Mouse (Mus musculus) liver, adult 2 months (tissue): Measurements from ENCODE around the gene Ifna4. TPM values are rescaled to one million over a fixed set of nuclear protein-coding genes. Genes with fewer than 3 reads are reported as not detected.

Experiments
- DNase-seq: peaks from one replicate; pipeline ENCODE4 v3.0.0-alpha.2; 2011; ENCODE audit warnings: low read depth, low spot score; ENCODE audit errors: extremely low read depth
- H3K27ac ChIP-seq: fragments of 200-500 bp; replicated peaks from 2 replicates; pipeline ENCODE4 v1.5.1; 2012; ENCODE audit warnings: low read depth, mild to moderate bottlenecking, control low read depth, inconsistent platforms, low read length; ENCODE audit not compliant: insufficient read depth
- H3K27me3 ChIP-seq: fragments of 200-500 bp; 2 replicates; pipeline ENCODE4 v1.6.1; 2012; ENCODE audit warnings: mild to moderate bottlenecking, moderate library complexity, low read length, inconsistent platforms; ENCODE audit not compliant: control insufficient read depth, insufficient read depth
- H3K36me3 ChIP-seq: fragments of 200-500 bp; 2 replicates; pipeline ENCODE4 v1.6.1; 2012; ENCODE audit warnings: low read length, inconsistent platforms; ENCODE audit not compliant: control insufficient read depth, insufficient read depth
- H3K4me1 ChIP-seq: fragments of 200-500 bp; 2 replicates; pipeline ENCODE4 v1.6.1; 2011; ENCODE audit warnings: low read length; ENCODE audit not compliant: control insufficient read depth, insufficient read depth
- H3K4me3 ChIP-seq: fragments of 200-500 bp; 2 replicates; pipeline ENCODE4 v1.5.1; 2011; ENCODE audit warnings: low read depth, mild to moderate bottlenecking, control low read depth, low read length, moderate library complexity; ENCODE audit not compliant: insufficient read depth
- H3K79me2 ChIP-seq: fragments of 200-500 bp; 2 replicates; pipeline ENCODE4 v1.6.1; 2012; ENCODE audit warnings: inconsistent platforms, mild to moderate bottlenecking, low read length, moderate library complexity; ENCODE audit not compliant: control insufficient read depth, insufficient read depth
- H3K9ac ChIP-seq: fragments of 200-500 bp; 2 replicates; pipeline ENCODE4 v1.6.1; 2012; ENCODE audit warnings: low read depth, mild to moderate bottlenecking, control low read depth, inconsistent platforms, low read length
- CTCF ChIP-seq: fragments of 200-500 bp; IDR thresholded peaks from 2 replicates; pipeline ENCODE4 v1.5.1; 2011; ENCODE audit warnings: low read depth, low read length, control low read depth
- POLR2A ChIP-seq: fragments of 200-500 bp; IDR thresholded peaks from 2 replicates; pipeline ENCODE4 v1.6.1; 2011; ENCODE audit warnings: low read length, control low read depth; ENCODE audit not compliant: insufficient read depth; ENCODE audit errors: extremely low read depth
- polyA plus RNA-seq: library from polyadenylated mRNA; depleted of rRNA; stranded (reverse); fragments of >200 nt; gene quantifications from 2 replicates; pipeline ENCODE4 v1.2.3, GENCODE M21; 2012; rRNA removed
- total RNA-seq: library from RNA; depleted of rRNA; stranded (reverse); fragments of >200 nt; gene quantifications from 2 replicates; pipeline ENCODE4 v1.2.3, GENCODE M21; 2014; rRNA removed

Gene Ifna4
- total and polyA plus RNA-seq, 2 experiments: not detected

DNA sequence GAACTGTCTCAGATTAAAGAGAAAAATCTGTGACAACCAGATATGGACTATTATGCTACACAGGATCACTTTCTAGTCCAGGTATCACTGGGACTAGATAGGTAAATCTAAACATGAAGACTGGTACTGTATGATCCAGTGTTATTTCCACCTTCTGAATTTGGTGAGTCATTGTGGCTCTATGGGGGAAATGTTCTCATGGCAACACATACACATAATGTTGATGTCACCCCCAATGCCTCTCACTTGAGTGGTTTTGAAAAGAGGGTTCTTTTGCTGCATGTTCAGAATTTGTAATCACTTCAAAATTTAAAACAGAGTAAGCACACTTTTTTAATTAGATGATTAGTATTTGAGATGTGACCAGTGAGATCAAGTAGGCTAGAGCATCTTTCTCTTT lies 46.6 kb downstream of the Ifna4 start:
- peaks cover under 1% of the 10 kb centered on the region; the same call in 1 of the 2 replicates for H3K4me1 ChIP-seq
- TF ChIP-seq CTCF: no peak
- no peak for TF ChIP-seq POLR2A

More for the DNA sequence above, 46.6 kb downstream of the Ifna4 start:
- Histone ChIP-seq H3K27ac (no peak overlapping the region), H3K27me3 (no peaks in the 10 kb centered on the region), H3K36me3 (no peaks in the 10 kb centered on the region), H3K4me3 (no peak overlapping the region), H3K9ac (no peak overlapping the region), H3K79me2 (no peaks in the 10 kb centered on the region)
- DNase-seq: no peak

Other genes with a start within 250 kb of the Ifna4 start
- not detected in 2 replicates for gene Ifna9, start 249.5 kb upstream of the Ifna4 start, total RNA-seq
- gene Ifna9, start 249.5 kb upstream of the Ifna4 start, polyA plus RNA-seq: not detected in 2 replicates
- gene Ifna12, start 238.5 kb upstream of the Ifna4 start, total RNA-seq: not detected in 2 replicates
- not detected in 2 replicates for gene Ifna12, start 238.5 kb upstream of the Ifna4 start, polyA plus RNA-seq
- not detected in 2 replicates for gene C87499, start 207.4 kb upstream of the Ifna4 start, total RNA-seq
- not detected in 2 replicates for gene C87499, start 207.4 kb upstream of the Ifna4 start, polyA plus RNA-seq
- gene Ifna13, start 197.4 kb upstream of the Ifna4 start, total RNA-seq: not detected in 2 replicates
- not detected in 2 replicates for gene Ifna13, start 197.4 kb upstream of the Ifna4 start, polyA plus RNA-seq
- not detected in 2 replicates for gene Ifna16, start 164.9 kb upstream of the Ifna4 start, total RNA-seq
- not detected in 2 replicates for gene Ifna16, start 164.9 kb upstream of the Ifna4 start, polyA plus RNA-seq
- gene Ifna2, start 157.9 kb upstream of the Ifna4 start, total RNA-seq: not detected in 2 replicates
- not detected in 2 replicates for gene Ifna2, start 157.9 kb upstream of the Ifna4 start, polyA plus RNA-seq
- gene Ifnab, start 150.5 kb upstream of the Ifna4 start, total RNA-seq: not detected in 2 replicates
- not detected in 2 replicates for gene Ifnab, start 150.5 kb upstream of the Ifna4 start, polyA plus RNA-seq
- gene Gm26566, start 120.1 kb upstream of the Ifna4 start, total RNA-seq: 0.18 TPM in 1 of 2 replicates, not detected in the other
- gene Gm26566, start 120.1 kb upstream of the Ifna4 start, polyA plus RNA-seq: not detected in 2 replicates
- gene Klhl9, start 119.4 kb upstream of the Ifna4 start, total RNA-seq: 60.3 and 68.1 TPM in 2 replicates
- gene Klhl9, start 119.4 kb upstream of the Ifna4 start, polyA plus RNA-seq: 9.8 and 10.2 TPM in 2 replicates
- not detected in 2 replicates for gene Gm13271, start 87.0 kb upstream of the Ifna4 start, total RNA-seq
- gene Gm13271, start 87.0 kb upstream of the Ifna4 start, polyA plus RNA-seq: not detected in 2 replicates
- not detected in 2 replicates for gene Gm13283, start 81.7 kb upstream of the Ifna4 start, total RNA-seq
- not detected in 2 replicates for gene Gm13283, start 81.7 kb upstream of the Ifna4 start, polyA plus RNA-seq
- not detected in 2 replicates for gene Gm13290, start 68.0 kb upstream of the Ifna4 start, total RNA-seq
- gene Gm13290, start 68.0 kb upstream of the Ifna4 start, polyA plus RNA-seq: not detected in 2 replicates
- gene Gm13289, start 64.9 kb upstream of the Ifna4 start, total RNA-seq: not detected in 2 replicates
- not detected in 2 replicates for gene Gm13289, start 64.9 kb upstream of the Ifna4 start, polyA plus RNA-seq
- not detected in 2 replicates for gene Gm13272, start 62.0 kb upstream of the Ifna4 start, total RNA-seq
- gene Gm13272, start 62.0 kb upstream of the Ifna4 start, polyA plus RNA-seq: not detected in 2 replicates
- gene Ifnz, start 59.7 kb upstream of the Ifna4 start, total RNA-seq: not detected in 2 replicates
- not detected in 2 replicates for gene Ifnz, start 59.7 kb upstream of the Ifna4 start, polyA plus RNA-seq
- gene Gm13276, start 56.2 kb upstream of the Ifna4 start, total RNA-seq: not detected in 2 replicates
- not detected in 2 replicates for gene Gm13276, start 56.2 kb upstream of the Ifna4 start, polyA plus RNA-seq
- not detected in 2 replicates for gene Gm13277, start 53.2 kb upstream of the Ifna4 start, total RNA-seq
- not detected in 2 replicates for gene Gm13277, start 53.2 kb upstream of the Ifna4 start, polyA plus RNA-seq
- not detected in 2 replicates for gene Gm13278, start 50.3 kb upstream of the Ifna4 start, total RNA-seq
- not detected in 2 replicates for gene Gm13278, start 50.3 kb upstream of the Ifna4 start, polyA plus RNA-seq
- gene Gm13275, start 47.4 kb upstream of the Ifna4 start, total RNA-seq: not detected in 2 replicates
- gene Gm13275, start 47.4 kb upstream of the Ifna4 start, polyA plus RNA-seq: not detected in 2 replicates
- gene Gm13279, start 44.5 kb upstream of the Ifna4 start, total RNA-seq: not detected in 2 replicates
- gene Gm13279, start 44.5 kb upstream of the Ifna4 start, polyA plus RNA-seq: not detected in 2 replicates
- not detected in 2 replicates for gene Gm13285, start 42.2 kb upstream of the Ifna4 start, total RNA-seq
- not detected in 2 replicates for gene Gm13285, start 42.2 kb upstream of the Ifna4 start, polyA plus RNA-seq
- gene Gm13287, start 38.6 kb upstream of the Ifna4 start, total RNA-seq: not detected in 2 replicates
- not detected in 2 replicates for gene Gm13287, start 38.6 kb upstream of the Ifna4 start, polyA plus RNA-seq
- gene Gm13288, start 36.3 kb upstream of the Ifna4 start, total RNA-seq: not detected in 2 replicates
- not detected in 2 replicates for gene Gm13288, start 36.3 kb upstream of the Ifna4 start, polyA plus RNA-seq
- not detected in 2 replicates for gene Ifna7, start 25.6 kb upstream of the Ifna4 start, total RNA-seq
- gene Ifna7, start 25.6 kb upstream of the Ifna4 start, polyA plus RNA-seq: not detected in 2 replicates
- gene Ifna11, start 21.9 kb upstream of the Ifna4 start, total RNA-seq: not detected in 2 replicates
- gene Ifna11, start 21.9 kb upstream of the Ifna4 start, polyA plus RNA-seq: not detected in 2 replicates
- not detected in 2 replicates for gene Ifna6, start 14.4 kb upstream of the Ifna4 start, total RNA-seq
- gene Ifna6, start 14.4 kb upstream of the Ifna4 start, polyA plus RNA-seq: not detected in 2 replicates
- not detected in 2 replicates for gene Ifna5, start 6.3 kb upstream of the Ifna4 start, total RNA-seq
- gene Ifna5, start 6.3 kb upstream of the Ifna4 start, polyA plus RNA-seq: not detected in 2 replicates
- gene Ifna1, start 8.2 kb downstream of the Ifna4 start, total RNA-seq: not detected in 2 replicates
- not detected in 2 replicates for gene Ifna1, start 8.2 kb downstream of the Ifna4 start, polyA plus RNA-seq
- gene Ifne, start 38.3 kb downstream of the Ifna4 start, total RNA-seq: not detected in 2 replicates
- gene Ifne, start 38.3 kb downstream of the Ifna4 start, polyA plus RNA-seq: not detected in 2 replicates